Mouse (Mus musculus): ENCODE data around the gene Dtnbp1. TPM values are rescaled to one million over a fixed set of nuclear protein-coding genes. Genes with fewer than 3 reads are reported as not detected.
A peak's percentile ranks its signal among the peaks of the same experiment; 100 is the strongest.

Gene Dtnbp1
- polyA plus RNA-seq, 1 experiment = not detected

DNA sequence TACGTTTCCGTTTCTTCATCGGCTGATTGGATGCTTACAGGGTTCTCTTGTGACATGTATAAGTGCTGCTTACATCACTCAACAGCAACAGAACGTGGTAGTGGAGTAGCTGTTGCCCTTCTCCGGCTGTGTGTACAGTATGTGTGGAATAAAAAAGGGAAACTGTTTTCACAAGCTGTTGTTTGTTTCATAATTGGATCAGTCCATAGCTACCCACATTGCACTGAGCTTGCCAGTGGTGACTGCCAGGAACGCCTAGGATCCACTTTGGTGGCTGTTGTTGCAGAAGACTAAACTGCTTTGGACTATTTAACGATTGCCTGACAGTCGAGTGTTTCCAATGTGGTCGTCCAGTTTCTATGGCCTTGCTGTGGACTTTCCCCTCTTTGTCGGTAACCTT lies 80.9 kb downstream of the Dtnbp1 start:
- Histone ChIP-seq H3K4me3 (ENCODE audit: insufficient read depth, low read depth, low read length) (no peak overlapping the region), H3K4me1 (ENCODE audit: control insufficient read depth, insufficient read depth, low read length) (0 out of 2 replicates have a peak, but pooled peaks cover 2% of the 10 kb centered on the region), H3K27ac (ENCODE audit: insufficient read depth, low read depth, low read length) (no peak overlapping the region)
- no peak for TF ChIP-seq CTCF (IDR thresholded peaks at IDR 0.05; ENCODE audit: insufficient read depth, low read depth, low read length)
- no peak for TF ChIP-seq POLR2A (IDR thresholded peaks at IDR 0.05; ENCODE audit: insufficient read depth, low read depth, low read length)
- 30% methylated on average over 10 of the region's 10 CpGs for WGBS

DNA sequence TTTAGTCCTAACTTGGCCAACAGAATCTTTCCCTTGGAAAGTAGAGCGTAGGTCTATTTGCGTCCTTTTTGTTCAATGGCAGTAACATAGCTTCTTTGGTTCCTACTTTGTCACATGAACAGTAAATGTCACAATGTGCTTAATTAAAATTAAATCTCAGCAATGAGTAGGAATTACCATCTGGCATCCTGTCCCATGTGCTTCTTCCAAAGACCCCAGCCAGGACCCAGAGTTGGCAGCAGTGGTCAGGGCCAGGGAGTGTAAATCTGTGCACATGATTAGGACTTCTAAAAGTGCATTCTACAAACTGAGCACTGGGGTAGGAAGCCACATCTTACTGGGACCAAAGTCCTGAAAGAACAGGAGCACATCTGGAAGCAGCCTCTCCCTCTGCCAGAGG lies 83.7 kb downstream of the Dtnbp1 start:
- 66% methylated on average over 2 of the region's 2 CpGs for WGBS
- H3K4me3 ChIP-seq (ENCODE audit: insufficient read depth, low read depth, low read length) = no peak overlapping the region
- TF ChIP-seq POLR2A (IDR thresholded peaks at IDR 0.05; ENCODE audit: insufficient read depth, low read depth, low read length) (no peak), CTCF (IDR thresholded peaks at IDR 0.05; ENCODE audit: insufficient read depth, low read depth, low read length) (no peak)
- no peak overlapping the region for H3K27ac ChIP-seq (ENCODE audit: insufficient read depth, low read depth, low read length)
- 0 out of 2 replicates have a peak, but pooled peaks cover 2% of the 10 kb centered on the region for H3K4me1 ChIP-seq (ENCODE audit: control insufficient read depth, insufficient read depth, low read length)

DNA sequence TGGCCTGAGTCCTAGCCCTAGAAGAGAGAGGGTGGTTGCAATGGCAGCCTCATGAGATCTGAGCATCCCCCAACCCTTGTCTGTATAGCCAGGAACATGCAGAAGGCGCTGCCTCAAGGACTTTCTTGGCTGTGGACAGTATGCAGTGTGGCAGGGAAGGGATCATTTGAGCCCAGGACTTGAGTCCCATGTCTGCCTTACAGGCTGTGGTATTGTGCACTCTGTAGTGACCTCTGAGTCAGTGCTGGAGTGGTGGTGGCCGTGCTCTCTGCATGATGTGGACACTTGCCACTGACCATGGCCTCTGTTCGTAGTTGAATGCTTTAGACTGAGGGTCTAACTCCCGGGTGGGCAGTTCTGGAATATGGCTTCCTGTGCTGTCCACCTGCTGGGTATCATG lies 84.7 kb downstream of the Dtnbp1 start:
- H3K27ac ChIP-seq (ENCODE audit: insufficient read depth, low read depth, low read length) = no peak overlapping the region
- WGBS = 94% methylated on average over 4 of the region's 4 CpGs
- 0 out of 2 replicates have a peak, but pooled peaks cover 2% of the 10 kb centered on the region for H3K4me1 ChIP-seq (ENCODE audit: control insufficient read depth, insufficient read depth, low read length)
- H3K4me3 ChIP-seq (ENCODE audit: insufficient read depth, low read depth, low read length) = no peak overlapping the region
- TF ChIP-seq POLR2A (IDR thresholded peaks at IDR 0.05; ENCODE audit: insufficient read depth, low read depth, low read length) (no peak), CTCF (IDR thresholded peaks at IDR 0.05; ENCODE audit: insufficient read depth, low read depth, low read length) (no peak)

DNA sequence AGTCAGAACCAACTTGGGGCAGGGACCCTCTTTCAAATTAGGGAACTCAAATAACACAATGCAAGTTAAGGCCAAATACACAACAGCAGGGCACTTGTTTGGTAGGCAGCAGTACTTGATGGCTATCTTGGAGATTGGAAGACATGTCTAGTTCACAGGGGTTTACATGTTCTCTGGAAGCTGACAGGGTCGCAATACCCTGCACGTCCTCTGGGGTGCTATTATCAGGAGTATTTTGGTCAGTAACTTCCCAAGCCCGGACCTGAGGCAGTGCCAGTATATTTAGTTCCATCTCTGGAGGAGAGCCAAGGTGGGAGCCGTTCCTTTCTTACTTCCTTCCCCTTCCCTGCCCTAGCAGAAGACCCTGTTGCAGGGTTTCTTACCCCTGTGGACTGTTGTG lies 86.0 kb downstream of the Dtnbp1 start:
- TF ChIP-seq CTCF (IDR thresholded peaks at IDR 0.05; ENCODE audit: insufficient read depth, low read depth, low read length) (no peak), POLR2A (IDR thresholded peaks at IDR 0.05; ENCODE audit: insufficient read depth, low read depth, low read length) (no peak)
- Histone ChIP-seq H3K4me3 (ENCODE audit: insufficient read depth, low read depth, low read length) (no peak overlapping the region), H3K4me1 (ENCODE audit: control insufficient read depth, insufficient read depth, low read length) (0 out of 2 replicates have a peak, but pooled peaks cover 2% of the 10 kb centered on the region), H3K27ac (ENCODE audit: insufficient read depth, low read depth, low read length) (no peak overlapping the region)
- 42% methylated on average over 4 of the region's 4 CpGs for WGBS

DNA sequence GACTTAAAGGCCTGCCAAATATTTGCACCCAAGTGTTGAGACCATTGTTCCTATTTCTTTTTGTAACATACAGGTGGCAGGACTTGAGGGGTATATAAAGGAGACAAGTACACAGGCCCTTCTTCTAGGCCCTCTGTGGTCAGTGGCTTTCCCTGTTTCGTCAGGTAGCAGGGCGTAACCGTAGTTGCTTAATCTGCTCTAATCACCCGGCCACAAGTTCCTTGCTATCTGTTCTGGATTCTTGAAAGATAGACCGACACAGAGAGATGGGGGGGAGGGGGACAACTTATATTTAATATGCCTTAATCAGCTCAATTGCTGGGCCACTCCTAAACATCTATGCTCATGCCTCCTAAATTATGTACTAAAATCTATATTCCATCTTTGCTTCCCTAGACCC lies 86.6 kb downstream of the Dtnbp1 start:
- Histone ChIP-seq H3K27ac (ENCODE audit: insufficient read depth, low read depth, low read length) (no peak overlapping the region), H3K4me3 (ENCODE audit: insufficient read depth, low read depth, low read length) (no peak overlapping the region), H3K4me1 (ENCODE audit: control insufficient read depth, insufficient read depth, low read length) (0 out of 2 replicates have a peak, but pooled peaks cover under 1% of the 10 kb centered on the region)
- 93% methylated on average over 5 of the region's 5 CpGs for WGBS
- TF ChIP-seq CTCF (IDR thresholded peaks at IDR 0.05; ENCODE audit: insufficient read depth, low read depth, low read length) (no peak), POLR2A (IDR thresholded peaks at IDR 0.05; ENCODE audit: insufficient read depth, low read depth, low read length) (no peak)

DNA sequence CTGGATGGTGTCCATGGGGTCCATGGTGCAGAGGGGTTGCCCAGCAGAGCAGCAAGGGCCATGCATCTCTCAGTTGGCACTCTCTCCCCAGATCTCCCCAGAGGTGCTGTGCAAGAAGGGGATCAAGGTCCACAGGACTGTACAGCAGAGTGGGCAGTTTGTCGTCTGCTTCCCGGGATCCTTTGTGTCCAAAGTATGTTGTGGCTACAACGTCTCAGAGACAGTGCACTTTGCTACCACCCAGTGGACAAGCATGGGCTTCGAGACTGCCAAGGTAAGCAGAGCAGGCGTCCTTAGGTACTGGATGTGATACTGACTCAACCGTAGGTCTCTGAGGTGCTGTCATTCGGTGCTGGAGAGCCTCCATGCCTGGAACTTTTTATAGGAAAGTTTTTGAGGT lies 88.4 kb downstream of the Dtnbp1 start:
- no peak overlapping the region for H3K4me3 ChIP-seq (ENCODE audit: insufficient read depth, low read depth, low read length)
- H3K27ac ChIP-seq (ENCODE audit: insufficient read depth, low read depth, low read length) = no peak overlapping the region
- peaks cover 2% of the 10 kb centered on the region; the same call in 1 of the 2 replicates for H3K4me1 ChIP-seq (ENCODE audit: control insufficient read depth, insufficient read depth, low read length)
- 54% methylated on average over 7 of the region's 7 CpGs for WGBS
- TF ChIP-seq POLR2A (IDR thresholded peaks at IDR 0.05; ENCODE audit: insufficient read depth, low read depth, low read length) = no peak
- no peak for TF ChIP-seq CTCF (IDR thresholded peaks at IDR 0.05; ENCODE audit: insufficient read depth, low read depth, low read length)

DNA sequence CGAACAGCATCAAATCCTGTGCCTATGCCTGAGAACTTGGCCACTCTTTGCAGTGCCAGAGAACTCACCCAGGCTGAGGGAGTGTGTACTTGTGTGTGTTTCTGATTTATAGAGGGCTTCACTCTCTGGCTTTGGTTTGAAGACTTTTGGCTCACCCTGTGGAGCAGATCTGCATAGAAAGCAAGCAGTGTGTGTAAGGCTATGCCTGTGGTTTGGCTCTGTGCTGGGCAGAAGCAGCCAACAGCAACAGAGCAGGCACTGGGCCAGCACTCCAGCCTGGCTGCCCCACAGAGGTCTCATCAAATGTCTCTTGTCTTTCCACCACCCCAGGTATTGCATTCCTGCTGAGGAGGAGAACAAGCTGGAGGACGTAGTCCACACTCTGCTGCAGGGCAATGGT lies 89.1 kb downstream of the Dtnbp1 start:
- H3K4me3 ChIP-seq (ENCODE audit: insufficient read depth, low read depth, low read length) = no peak overlapping the region
- no peak for TF ChIP-seq CTCF (IDR thresholded peaks at IDR 0.05; ENCODE audit: insufficient read depth, low read depth, low read length)
- TF ChIP-seq POLR2A (IDR thresholded peaks at IDR 0.05; ENCODE audit: insufficient read depth, low read depth, low read length) = no peak
- WGBS = 45% methylated on average over 2 of the region's 2 CpGs
- no peak overlapping the region for H3K27ac ChIP-seq (ENCODE audit: insufficient read depth, low read depth, low read length)
- H3K4me1 ChIP-seq (ENCODE audit: control insufficient read depth, insufficient read depth, low read length) = peaks cover 8% of the 10 kb centered on the region

DNA sequence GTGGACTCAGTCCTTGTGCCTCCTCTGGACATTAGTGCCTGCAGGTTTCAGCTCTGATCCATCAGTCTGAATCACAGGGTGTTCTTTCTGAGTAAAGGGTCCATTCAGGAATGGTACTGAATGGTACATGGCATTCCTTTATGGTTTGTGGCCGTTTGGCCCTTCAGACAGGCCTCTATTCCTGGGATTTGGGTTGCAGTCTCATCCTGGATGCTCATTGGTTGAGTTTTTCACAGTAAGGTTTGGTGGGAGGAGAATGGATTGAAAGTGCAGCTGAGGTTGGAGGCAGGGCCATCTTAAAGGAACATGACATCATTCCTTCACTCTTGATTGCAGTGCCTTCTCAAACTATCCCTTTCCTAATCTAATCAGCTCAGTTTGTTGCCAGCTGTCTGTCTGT lies 93.2 kb downstream of the Dtnbp1 start:
- Histone ChIP-seq H3K4me3 (ENCODE audit: insufficient read depth, low read depth, low read length) (no peak overlapping the region), H3K4me1 (ENCODE audit: control insufficient read depth, insufficient read depth, low read length) (peaks cover 23% of the 10 kb centered on the region), H3K27ac (ENCODE audit: insufficient read depth, low read depth, low read length) (no peak overlapping the region)
- no peak for TF ChIP-seq CTCF (IDR thresholded peaks at IDR 0.05; ENCODE audit: insufficient read depth, low read depth, low read length)
- TF ChIP-seq POLR2A (IDR thresholded peaks at IDR 0.05; ENCODE audit: insufficient read depth, low read depth, low read length) = no peak
- 27% methylated on average over 1 of the region's 1 CpGs for WGBS

DNA sequence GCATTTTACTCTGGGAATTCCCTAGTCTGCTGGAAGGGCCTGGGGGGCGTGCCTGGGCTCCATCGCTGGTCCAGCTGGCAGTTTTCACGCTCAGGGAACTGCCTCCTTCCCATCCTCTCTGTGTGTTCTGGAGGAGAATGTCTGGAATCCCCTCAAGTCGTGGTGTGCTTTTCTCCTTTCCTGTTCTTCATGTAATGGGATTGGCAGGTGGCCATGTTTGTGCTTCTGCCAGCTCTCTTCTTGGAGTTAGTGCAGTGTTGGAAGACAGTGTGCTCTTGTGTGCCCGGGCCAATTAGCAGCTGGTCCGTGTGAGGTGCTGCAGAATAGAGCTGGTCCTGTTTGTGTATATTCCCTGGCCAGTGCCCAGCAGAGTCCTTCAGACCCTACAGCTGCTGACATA lies 94.2 kb downstream of the Dtnbp1 start:
- WGBS = 9% methylated on average over 6 of the region's 6 CpGs
- TF ChIP-seq CTCF (IDR thresholded peaks at IDR 0.05; ENCODE audit: insufficient read depth, low read depth, low read length) (no peak), POLR2A (IDR thresholded peaks at IDR 0.05; ENCODE audit: insufficient read depth, low read depth, low read length) (no peak)
- Histone ChIP-seq H3K4me1 (ENCODE audit: control insufficient read depth, insufficient read depth, low read length) (peaks cover 29% of the 10 kb centered on the region), H3K27ac (ENCODE audit: insufficient read depth, low read depth, low read length) (peak overlapping the region; percentile 12; the same call in 1 of the 2 replicates), H3K4me3 (ENCODE audit: insufficient read depth, low read depth, low read length) (no peak overlapping the region)

DNA sequence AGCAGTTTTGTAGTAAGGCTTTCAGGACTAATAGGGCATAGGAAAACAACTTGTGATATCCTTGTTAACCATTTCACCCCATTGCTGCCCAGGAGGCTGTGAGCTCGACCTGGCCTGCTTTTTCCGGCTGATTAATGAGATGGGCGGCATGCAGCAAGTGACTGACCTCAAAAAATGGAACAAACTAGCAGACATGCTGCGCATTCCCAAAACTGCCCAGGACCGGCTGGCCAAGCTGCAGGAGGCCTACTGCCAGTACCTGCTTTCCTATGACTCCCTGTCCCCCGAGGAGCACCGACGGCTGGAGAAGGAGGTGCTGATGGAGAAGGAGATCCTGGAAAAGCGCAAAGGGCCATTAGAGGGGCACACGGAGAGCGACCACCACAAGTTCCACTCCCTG lies 95.8 kb downstream of the Dtnbp1 start:
- no peak overlapping the region for H3K4me3 ChIP-seq (ENCODE audit: insufficient read depth, low read depth, low read length)
- 89% methylated on average over 11 of the region's 11 CpGs for WGBS
- no peak overlapping the region for H3K27ac ChIP-seq (ENCODE audit: insufficient read depth, low read depth, low read length)
- TF ChIP-seq POLR2A (IDR thresholded peaks at IDR 0.05; ENCODE audit: insufficient read depth, low read depth, low read length) (no peak), CTCF (IDR thresholded peaks at IDR 0.05; ENCODE audit: insufficient read depth, low read depth, low read length) (no peak)
- peaks cover 33% of the 10 kb centered on the region for H3K4me1 ChIP-seq (ENCODE audit: control insufficient read depth, insufficient read depth, low read length)

Measured in olfactory bulb, adult 2 months (tissue).